Mouse (Mus musculus) granulocyte monocyte progenitor cell, adult 5-6 weeks (primary cell): ENCODE measurements around the gene Pgr15l. TPM values are rescaled to one million over a fixed set of nuclear protein-coding genes. Genes with fewer than 3 reads are reported as not detected.

Experiments used
- ATAC-seq: replicated peaks from 2 replicates; pipeline ENCODE4 v1.8.0; 2016; ENCODE audit warnings: mild to moderate bottlenecking, moderate TSS enrichment, inconsistent platforms; ENCODE audit not compliant: poor library complexity, severe bottlenecking
- total RNA-seq, 2 experiments: library from RNA; stranded (forward) in 1 of 2; stranded (reverse) in 1 of 2; fragments of 200-712, 200-1000 nt in 1 of 2; fragments of >200 nt in 1 of 2; fragmentation: Nextera tagmentation in 1 of 2; gene quantifications; 2 replicates each; pipeline ENCODE4 v1.2.3; 2014 to 2017

Pgr15l gene
- total RNA-seq (2014; fragmentation: Nextera tagmentation) (not detected in 2 replicates), total RNA-seq (2017) (not detected in 2 replicates)

DNA sequence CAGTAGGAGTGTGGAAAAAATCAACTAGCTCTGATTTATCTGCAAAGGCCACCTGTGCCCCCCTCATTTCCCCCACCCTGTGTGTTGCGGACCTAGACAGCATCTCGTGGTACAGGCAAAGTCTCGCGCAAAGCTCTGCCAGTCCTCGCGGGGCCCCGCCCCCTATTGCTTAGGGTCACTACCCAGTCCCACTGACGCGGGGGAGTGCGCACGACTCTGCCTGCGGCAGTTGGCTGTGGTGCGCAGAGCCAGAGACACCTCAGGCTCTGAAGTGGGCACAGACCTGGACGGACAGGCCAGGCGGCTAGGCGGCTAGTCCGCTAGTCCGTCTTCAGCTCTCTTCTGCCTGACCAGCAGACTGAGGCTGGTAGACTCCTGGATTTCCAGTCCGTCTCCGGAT lies at the start of gene Pgr15l:
Gene Pgr15l, plus strand, starts transcription at position 228 of the 400 bp plus-strand sequence.
- ATAC-seq: no peak

DNA sequence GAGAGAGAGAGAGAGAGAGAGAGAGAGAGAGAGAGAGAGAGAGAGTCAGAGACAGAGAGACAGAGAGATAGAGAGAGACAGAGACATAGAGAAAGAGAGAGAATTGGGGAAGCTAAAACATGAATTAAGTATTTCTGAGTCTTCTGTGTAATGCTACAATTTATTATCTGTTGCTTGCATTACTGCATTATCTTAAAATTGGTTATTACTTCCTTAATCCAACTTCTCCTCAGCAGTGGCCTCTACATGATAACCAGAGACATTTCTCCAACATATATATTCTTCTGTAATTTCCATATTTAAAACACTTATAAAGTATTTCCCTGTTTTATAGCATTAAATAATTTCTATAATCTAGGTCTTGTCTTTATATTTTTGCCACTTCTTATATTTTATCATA lies 44.9 kb upstream of the Pgr15l start:
- ATAC-seq: no peak

DNA sequence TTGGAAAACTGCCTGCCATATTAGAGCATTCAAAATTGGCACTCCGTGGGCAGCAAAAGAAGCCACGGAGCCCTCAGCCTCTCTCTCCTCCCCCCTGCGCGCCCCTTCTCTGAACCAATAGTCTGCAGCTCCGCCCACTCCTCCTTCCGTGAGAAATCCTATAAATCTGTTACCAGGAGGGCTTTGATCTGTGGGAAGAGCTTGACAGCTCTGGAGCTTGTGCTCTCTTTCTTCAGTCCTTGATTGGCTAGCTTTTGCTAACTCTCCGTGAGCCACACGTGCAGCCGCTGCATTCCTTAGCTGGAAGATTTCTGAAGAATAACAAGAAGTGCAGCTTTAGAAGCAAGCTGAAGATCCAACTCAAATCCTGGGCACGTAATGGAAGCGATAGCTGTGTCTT lies 2.6 kb upstream of the Pgr15l start:
- ATAC-seq: no peak
